Mouse (Mus musculus) small intestine, adult 2 months (tissue): ENCODE results near the gene Nprl2.

Source experiments
- CTCF ChIP-seq: fragments of 200-500 bp; IDR thresholded peaks from 2 replicates; pipeline ENCODE4 v1.5.1; 2012; ENCODE audit warnings: low read depth, mild to moderate bottlenecking, control low read depth, inconsistent platforms, low read length, moderate library complexity, mixed read lengths; ENCODE audit not compliant: insufficient replicate concordance, insufficient read length; ENCODE audit errors: extremely low read depth
- POLR2A ChIP-seq: fragments of 200-500 bp; IDR thresholded peaks from 2 replicates; pipeline ENCODE4 v1.6.1; 2012; ENCODE audit warnings: low read depth, mild to moderate bottlenecking, control low read depth, inconsistent platforms, low read length, moderate library complexity

DNA sequence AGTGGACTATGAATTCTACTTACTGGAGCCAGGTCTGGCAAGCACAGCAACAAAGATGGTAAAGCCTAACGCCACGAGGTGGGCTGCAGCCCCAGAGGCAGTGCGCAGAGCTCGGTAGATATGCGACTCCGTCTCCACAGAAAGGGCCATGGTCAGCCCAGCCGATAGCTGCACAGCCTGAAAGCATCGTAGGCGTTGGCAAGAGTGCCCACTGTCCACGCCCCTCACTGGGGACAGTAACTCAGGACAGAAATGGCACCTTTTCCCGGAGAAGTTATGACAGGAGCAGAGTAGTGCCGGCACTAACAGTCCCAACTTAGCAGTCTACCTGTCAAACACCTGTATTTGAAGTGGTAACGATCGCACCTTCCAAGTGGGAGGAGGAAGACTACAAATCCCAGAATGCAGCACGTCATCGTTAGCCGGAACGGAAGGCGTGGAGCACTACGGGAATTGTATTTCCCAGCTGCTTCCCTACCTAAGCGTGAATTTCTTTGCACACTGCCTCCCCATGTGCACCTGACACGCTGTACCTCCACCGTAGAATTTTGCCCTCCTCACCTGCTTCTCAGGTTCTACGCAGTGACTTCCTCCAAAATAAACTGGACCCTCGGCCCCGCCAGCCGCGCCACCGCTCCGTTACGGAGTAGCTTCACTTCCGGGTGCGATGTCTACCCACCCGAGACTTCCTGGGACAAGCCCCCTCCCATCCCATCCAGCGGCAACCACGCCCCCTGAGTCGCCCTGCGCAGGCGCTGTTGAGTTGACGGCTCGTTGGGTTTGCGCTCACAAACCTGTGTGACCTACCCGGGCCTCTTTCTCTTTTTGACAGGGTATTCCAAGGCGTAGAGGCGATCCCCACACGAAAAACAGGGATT, at the start of gene Nprl2, which contains the start of gene Cyb561d2:
- no peak for TF ChIP-seq CTCF
- TF ChIP-seq POLR2A: 0 out of 2 replicates have a peak, but pooled peaks have one; percentile 10
